Mouse (Mus musculus): ENCODE measurements around the gene Arl3. TPM values are rescaled to one million over a fixed set of nuclear protein-coding genes. Genes with fewer than 3 reads are reported as not detected.

Arl3 gene
- polyA plus RNA-seq, 1 experiment from 2014 or later = 159 TPM

GRCm38 (mm10) chr19:46521698-46522097 lies 51.3 kb downstream of the Arl3 start:
- H3K4me3 ChIP-seq (ENCODE audit: low read depth, low read length) = no peak overlapping the region
- H3K27me3 ChIP-seq (replicated peaks; ENCODE audit: control insufficient read depth, insufficient read depth, low read length) = no peaks in the 10 kb centered on the region
- no peak overlapping the region for H3K4me2 ChIP-seq (ENCODE audit: low read length)
- DNase-seq (ENCODE audit: low spot score) = no peak
- H3K9ac ChIP-seq (ENCODE audit: low read length) = no peak overlapping the region
- H3K9me3 ChIP-seq (replicated peaks; ENCODE audit: control insufficient read depth, low read length) = no peaks in the 10 kb centered on the region
- peaks cover 54% of the 10 kb centered on the region for H3K4me1 ChIP-seq (ENCODE audit: control insufficient read depth, insufficient read depth, low read length)
- H3K36me3 ChIP-seq (ENCODE audit: control insufficient read depth, insufficient read depth, low read length) = peaks cover 4% of the 10 kb centered on the region; the same call in 1 of the 2 replicates
- ATAC-seq = no peak
- H3K27ac ChIP-seq (ENCODE audit: low read depth, low read length) = no peak overlapping the region

- Histone ChIP-seq H3K4me2 (ENCODE audit: low read length) (peak overlapping the region; percentile 34; the same call in 1 of the 2 replicates), H3K9me3 (replicated peaks; ENCODE audit: control insufficient read depth, low read length) (no peaks in the 10 kb centered on the region), H3K4me3 (ENCODE audit: low read depth, low read length) (no peak overlapping the region), H3K9ac (ENCODE audit: low read length) (peak overlapping the region; percentile 40; the same call in 1 of the 2 replicates), H3K4me1 (ENCODE audit: control insufficient read depth, insufficient read depth, low read length) (peaks cover 27% of the 10 kb centered on the region), H3K27ac (ENCODE audit: low read depth, low read length) (no peak overlapping the region; the same call in 1 of the 2 replicates), H3K27me3 (replicated peaks; ENCODE audit: control insufficient read depth, insufficient read depth, low read length) (no peaks in the 10 kb centered on the region), H3K36me3 (ENCODE audit: control insufficient read depth, insufficient read depth, low read length) (peaks cover 28% of the 10 kb centered on the region)
- no peak for ATAC-seq
- WGBS = 14% methylated on average over 5 of the region's 5 CpGs
- DNase-seq (ENCODE audit: low spot score) = no peak
Observed at GRCm38 (mm10) chr19:46518828-46519621, 54.0 kb downstream of the Arl3 start.

GRCm38 (mm10) chr19:46518352-46518787 lies 54.6 kb downstream of the Arl3 start:
- no peak overlapping the region for H3K4me3 ChIP-seq (ENCODE audit: low read depth, low read length)
- peak overlapping the region; percentile 40 for H3K9ac ChIP-seq (ENCODE audit: low read length)
- H3K36me3 ChIP-seq (ENCODE audit: control insufficient read depth, insufficient read depth, low read length) = peaks cover 34% of the 10 kb centered on the region
- 0% methylated on average over 9 of the region's 13 CpGs for WGBS
- H3K27me3 ChIP-seq (replicated peaks; ENCODE audit: control insufficient read depth, insufficient read depth, low read length) = no peaks in the 10 kb centered on the region
- peak; percentile 66 for ATAC-seq
- DNase-seq (ENCODE audit: low spot score) = no peak
- no peak overlapping the region; the same call in 1 of the 2 replicates for H3K27ac ChIP-seq (ENCODE audit: low read depth, low read length)
- H3K4me1 ChIP-seq (ENCODE audit: control insufficient read depth, insufficient read depth, low read length) = peaks cover 23% of the 10 kb centered on the region
- no peaks in the 10 kb centered on the region for H3K9me3 ChIP-seq (replicated peaks; ENCODE audit: control insufficient read depth, low read length)
- peak overlapping the region; percentile 34; the same call in 1 of the 2 replicates for H3K4me2 ChIP-seq (ENCODE audit: low read length)

- H3K9ac ChIP-seq (ENCODE audit: low read length) = no peak overlapping the region
- no peak for DNase-seq (ENCODE audit: low spot score)
- peak; percentile 53 for ATAC-seq
- peaks cover 41% of the 10 kb centered on the region for H3K36me3 ChIP-seq (ENCODE audit: control insufficient read depth, insufficient read depth, low read length)
- H3K9me3 ChIP-seq (replicated peaks; ENCODE audit: control insufficient read depth, low read length) = no peaks in the 10 kb centered on the region
- H3K4me3 ChIP-seq (ENCODE audit: low read depth, low read length) = no peak overlapping the region
- H3K4me1 ChIP-seq (ENCODE audit: control insufficient read depth, insufficient read depth, low read length) = peaks cover 19% of the 10 kb centered on the region
- H3K27me3 ChIP-seq (replicated peaks; ENCODE audit: control insufficient read depth, insufficient read depth, low read length) = no peaks in the 10 kb centered on the region
- no peak overlapping the region for H3K4me2 ChIP-seq (ENCODE audit: low read length)
- WGBS = 37% methylated on average over 10 of the region's 14 CpGs
- H3K27ac ChIP-seq (ENCODE audit: low read depth, low read length) = 0 out of 2 replicates have a peak overlapping the region, but pooled peaks have one; percentile 1
Observed at GRCm38 (mm10) chr19:46517529-46518351, 55.3 kb downstream of the Arl3 start.

- Histone ChIP-seq H3K9me3 (replicated peaks; ENCODE audit: control insufficient read depth, low read length) (no peaks in the 10 kb centered on the region), H3K27me3 (replicated peaks; ENCODE audit: control insufficient read depth, insufficient read depth, low read length) (no peaks in the 10 kb centered on the region), H3K27ac (ENCODE audit: low read depth, low read length) (0 out of 2 replicates have a peak overlapping the region, but pooled peaks have one; percentile 1), H3K4me2 (ENCODE audit: low read length) (no peak overlapping the region), H3K36me3 (ENCODE audit: control insufficient read depth, insufficient read depth, low read length) (peaks cover 49% of the 10 kb centered on the region), H3K4me1 (ENCODE audit: control insufficient read depth, insufficient read depth, low read length) (peaks cover 14% of the 10 kb centered on the region), H3K9ac (ENCODE audit: low read length) (no peak overlapping the region), H3K4me3 (ENCODE audit: low read depth, low read length) (no peak overlapping the region)
- DNase-seq (ENCODE audit: low spot score) = no peak
- ATAC-seq = no peak
- 53% methylated on average over 3 of the region's 3 CpGs for WGBS
Observed at GRCm38 (mm10) chr19:46516667-46517528, 56.1 kb downstream of the Arl3 start.

- ATAC-seq (no peak), DNase-seq (ENCODE audit: low spot score) (no peak)
- no peaks in the 10 kb centered on the region for H3K27me3 ChIP-seq (replicated peaks; ENCODE audit: control insufficient read depth, insufficient read depth, low read length)
- H3K27ac ChIP-seq (ENCODE audit: low read depth, low read length) = no peak overlapping the region
- H3K4me2 ChIP-seq (ENCODE audit: low read length) = no peak overlapping the region
- 94% methylated on average over 24 of the region's 24 CpGs for WGBS
- H3K9me3 ChIP-seq (replicated peaks; ENCODE audit: control insufficient read depth, low read length) = no peaks in the 10 kb centered on the region
- H3K4me1 ChIP-seq (ENCODE audit: control insufficient read depth, insufficient read depth, low read length) = peaks cover 14% of the 10 kb centered on the region
- H3K9ac ChIP-seq (ENCODE audit: low read length) = no peak overlapping the region
- H3K4me3 ChIP-seq (ENCODE audit: low read depth, low read length) = no peak overlapping the region
- H3K36me3 ChIP-seq (ENCODE audit: control insufficient read depth, insufficient read depth, low read length) = peaks cover 62% of the 10 kb centered on the region
Observed at GRCm38 (mm10) chr19:46515287-46515821, 57.6 kb downstream of the Arl3 start.

GRCm38 (mm10) chr19:46514387-46514786 lies 58.6 kb downstream of the Arl3 start:
- Histone ChIP-seq H3K36me3 (ENCODE audit: control insufficient read depth, insufficient read depth, low read length) (peaks cover 71% of the 10 kb centered on the region), H3K27ac (ENCODE audit: low read depth, low read length) (no peak overlapping the region), H3K9me3 (replicated peaks; ENCODE audit: control insufficient read depth, low read length) (no peaks in the 10 kb centered on the region), H3K9ac (ENCODE audit: low read length) (no peak overlapping the region), H3K4me1 (ENCODE audit: control insufficient read depth, insufficient read depth, low read length) (peaks cover 14% of the 10 kb centered on the region), H3K4me3 (ENCODE audit: low read depth, low read length) (no peak overlapping the region), H3K27me3 (replicated peaks; ENCODE audit: control insufficient read depth, insufficient read depth, low read length) (no peaks in the 10 kb centered on the region), H3K4me2 (ENCODE audit: low read length) (no peak overlapping the region)
- WGBS = 83% methylated on average over 12 of the region's 12 CpGs
- DNase-seq (ENCODE audit: low spot score) (no peak), ATAC-seq (no peak)

- no peak for DNase-seq (ENCODE audit: low spot score)
- Histone ChIP-seq H3K4me3 (ENCODE audit: low read depth, low read length) (no peak overlapping the region), H3K36me3 (ENCODE audit: control insufficient read depth, insufficient read depth, low read length) (peaks cover 92% of the 10 kb centered on the region), H3K4me1 (ENCODE audit: control insufficient read depth, insufficient read depth, low read length) (peaks cover 31% of the 10 kb centered on the region), H3K9ac (ENCODE audit: low read length) (no peak overlapping the region), H3K9me3 (replicated peaks; ENCODE audit: control insufficient read depth, low read length) (no peaks in the 10 kb centered on the region), H3K27me3 (replicated peaks; ENCODE audit: control insufficient read depth, insufficient read depth, low read length) (no peaks in the 10 kb centered on the region), H3K27ac (ENCODE audit: low read depth, low read length) (no peak overlapping the region), H3K4me2 (ENCODE audit: low read length) (no peak overlapping the region)
- no peak for ATAC-seq
- WGBS = 88% methylated on average over 10 of the region's 10 CpGs
Observed at GRCm38 (mm10) chr19:46511263-46511662, 61.7 kb downstream of the Arl3 start.
